ENCODE assay signal across 8 mouse cellular contexts in genomic region chr7:142393191-142393590, GRCm38 (mm10). TPM values are rescaled to one million over a fixed set of nuclear protein-coding genes. Genes with fewer than 3 reads are reported as not detected.
DNase-seq lines count a peak whose midpoint lies in the region; ATAC-seq and TF ChIP-seq lines count a peak whose summit lies in the region.
"Had no signal": no experiment of that assay in that cellular context is flagged by ENCODE, and none has a peak within 500 bp of the region (broad histone marks: within the 10 kb centered on the region; RNA-seq: fewer than 3 reads in every experiment).

No protein-coding gene starts in this region.

- no peaks in the 10 kb centered on the region for H3K27me3 ChIP-seq in liver, embryonic 14.5 days (ENCODE audit: control insufficient read depth, insufficient read depth, low read length)

- peak overlapping the region; percentile 15 for H3K9ac ChIP-seq in liver, embryonic 14.5 days (replicated peaks)

- H3K4me2 ChIP-seq in liver, embryonic 14.5 days (ENCODE audit: low read depth) = peak overlapping the region; percentile 21

- 4% methylated on average over 4 of the region's 4 CpGs for WGBS in liver, embryonic 14.5 days (ENCODE audit: insufficient replicate concordance)

- intact Hi-C loops in left cerebral cortex, postnatal 36 days (cut with DNase I) = no loop called here

- peak; percentile 85 for ATAC-seq in liver, embryonic 14.5 days (ENCODE audit: insufficient read depth)

- no peaks in the 10 kb centered on the region for H3K36me3 ChIP-seq in liver, embryonic 14.5 days (replicated peaks; ENCODE audit: control insufficient read depth, insufficient read depth, low read depth)

- peak overlapping the region; percentile 71 for H3K27ac ChIP-seq in liver, embryonic 14.5 days

- DNase-seq in 3134 (ENCODE audit: extremely low read depth, insufficient read length, low spot score) = peak; percentile 70
- peak; percentile 56 for DNase-seq in CD4-positive helper T cell, adult 2 months (ENCODE audit: low read depth, low spot score)
- peak; percentile 78 for DNase-seq in c-Kit-positive CD71-positive TER-119-negative erythroid progenitor cells, embryonic 14.5 days (ENCODE audit: low read depth)
- peak; percentile 84 to 91 (median 87) for DNase-seq in liver, embryonic 14.5 days (ENCODE audit: low read depth in 3 of 3, low spot score in 3 of 3)
- peak; percentile 79 for DNase-seq in urinary bladder, postnatal 36 days (ENCODE audit: low spot score in 2 of 2)
- no peak for DNase-seq in left cerebral cortex, postnatal 36 days (ENCODE audit: low spot score in 2 of 2)
- DNase-seq in frontal cortex, adult 2 months (ENCODE audit: extremely low spot score in 1 of 2, low spot score in 1 of 2) = no peak

- no peak for TF ChIP-seq CTCF in liver, embryonic 14.5 days (IDR thresholded peaks at IDR 0.05; ENCODE audit: low read depth)

- H3K4me3 ChIP-seq in liver, embryonic 14.5 days (ENCODE audit: insufficient read depth in 1 of 2, low read depth in 2 of 2, low read length in 2 of 2) = no peak overlapping the region

- peak; percentile 40; the same call in 1 of the 2 replicates for TF ChIP-seq EP300 in liver, embryonic 14.5 days (IDR thresholded peaks at IDR 0.05; ENCODE audit: low read depth)

- H3K9me3 ChIP-seq in liver, embryonic 14.5 days (ENCODE audit: control insufficient read depth, low read length) = no peaks in the 10 kb centered on the region

- peaks cover 49 to 71% of the 10 kb centered on the region in 2 experiments for H3K4me1 ChIP-seq in liver, embryonic 14.5 days (replicated peaks; ENCODE audit: control insufficient read depth in 2 of 2, insufficient read depth in 2 of 2, low read length in 1 of 2)

RNA-seq across cellular contexts. Expression of gene Ctsd, which starts 5.4 kb away (rescaled TPM):
- 180 and 209 TPM in 2 replicates for polyA plus RNA-seq in liver, embryonic 14.5 days (2012; rRNA removed)
- polyA plus RNA-seq in liver, embryonic 14.5 days (2014; fragmentation: Nextera tagmentation; extraction: Ambion mirVana) = 324 and 349 TPM in 2 replicates
- total RNA-seq in left cerebral cortex, postnatal 36 days (2021) = 100 to 1,000 TPM; 297 to 348 TPM
- 383 and 391 TPM in 2 replicates for polyA plus RNA-seq in frontal cortex, adult 2 months (2012; rRNA removed)

RNA-seq across cellular contexts. Expression of gene Gm49369, which starts 10.7 kb away (rescaled TPM):
- 0.66 TPM in 1 of 2 replicates, not detected in the other for polyA plus RNA-seq in liver, embryonic 14.5 days (2012; rRNA removed)
- polyA plus RNA-seq in liver, embryonic 14.5 days (2014; fragmentation: Nextera tagmentation; extraction: Ambion mirVana) = 0.29 TPM in 1 of 2 replicates, not detected in the other
- total RNA-seq in left cerebral cortex, postnatal 36 days (2021) = 1 to 10 TPM in 1 of 2 experiments, not detected in 1; 4.6 TPM
- polyA plus RNA-seq in frontal cortex, adult 2 months (2012; rRNA removed) = 0.17 and 0.40 TPM in 2 replicates

RNA-seq across cellular contexts. Expression of gene Ifitm10, which starts 19.6 kb away (rescaled TPM):
- 0.87 and 1.1 TPM in 2 replicates for polyA plus RNA-seq in liver, embryonic 14.5 days (2012; rRNA removed)
- polyA plus RNA-seq in liver, embryonic 14.5 days (2014; fragmentation: Nextera tagmentation; extraction: Ambion mirVana) = 1.0 and 1.3 TPM in 2 replicates
- 10 to 100 TPM; 30.8 to 33.4 TPM for total RNA-seq in left cerebral cortex, postnatal 36 days (2021)
- polyA plus RNA-seq in frontal cortex, adult 2 months (2012; rRNA removed) = 36.7 and 45.5 TPM in 2 replicates

RNA-seq across cellular contexts. Expression of gene Syt8, which starts 41.5 kb away (rescaled TPM):
- polyA plus RNA-seq in liver, embryonic 14.5 days (2012; rRNA removed) = 0.03 and 0.57 TPM in 2 replicates
- polyA plus RNA-seq in liver, embryonic 14.5 days (2014; fragmentation: Nextera tagmentation; extraction: Ambion mirVana) = not detected in 2 replicates
- not detected for total RNA-seq in left cerebral cortex, postnatal 36 days (2021)
- not detected in 2 replicates for polyA plus RNA-seq in frontal cortex, adult 2 months (2012; rRNA removed)
- total RNA-seq: heart, adult 18-20 months had no signal

RNA-seq across cellular contexts. Expression of gene Tnni2, which starts 48.4 kb away (rescaled TPM):
- 1.7 and 2.1 TPM in 2 replicates for polyA plus RNA-seq in liver, embryonic 14.5 days (2012; rRNA removed)
- 2.1 and 2.2 TPM in 2 replicates for polyA plus RNA-seq in liver, embryonic 14.5 days (2014; fragmentation: Nextera tagmentation; extraction: Ambion mirVana)
- total RNA-seq in left cerebral cortex, postnatal 36 days (2021) = under 1 TPM in 1 of 2 experiments, not detected in 1; 0.69 TPM
- 1.7 and 2.0 TPM in 2 replicates for polyA plus RNA-seq in frontal cortex, adult 2 months (2012; rRNA removed)

Comparison
In these comparisons a context has a peak if more than half of its experiments do, and no peak if none do; other contexts are left out.
1. DNase-seq: peak in 3134 (single experiment), CD4-positive helper T cell, adult 2 months (single experiment), c-Kit-positive CD71-positive TER-119-negative erythroid progenitor cells, embryonic 14.5 days (single experiment), liver, embryonic 14.5 days (3 of 3) and urinary bladder, postnatal 36 days (2 of 2); none in left cerebral cortex, postnatal 36 days (0 of 2) and frontal cortex, adult 2 months (0 of 2).
2. RNA of gene Ifitm10, which starts 19.6 kb away (polyA plus RNA-seq): 36.7 to 45.5 TPM in frontal cortex, adult 2 months; 0.87 to 1.3 TPM in liver, embryonic 14.5 days; every median in the first group is over 10 times any median in the second.